Comparison of ENCODE assay signal across 33 mouse cellular contexts in genomic region chr7:139547325-139547724, GRCm38 (mm10). TPM values are rescaled to one million over a fixed set of nuclear protein-coding genes. Genes with fewer than 3 reads are reported as not detected.
A peak's percentile ranks its signal among the peaks of the same experiment; 100 is the strongest.
DNase-seq lines count a peak whose midpoint lies in the region; ATAC-seq and TF ChIP-seq lines count a peak whose summit lies in the region.
"Had no signal": no experiment of that assay in that cellular context is flagged by ENCODE, and none has a peak within 500 bp of the region (broad histone marks: within the 10 kb centered on the region; RNA-seq: fewer than 3 reads in every experiment).

No protein-coding gene starts in this region.

- ATAC-seq in intestine, postnatal 0 days: peak; percentile 49; the same call in 1 of the 2 replicates
- ATAC-seq in intestine, embryonic 16.5 days: no peak; the same call in 1 of the 2 replicates
- ATAC-seq in liver, embryonic 13.5 days (ENCODE audit: low read depth): peak; percentile 47; the same call in 1 of the 2 replicates
- ATAC-seq in stomach, postnatal 0 days (ENCODE audit: low FRiP score, low TSS enrichment): 0 out of 2 replicates have a peak, but pooled peaks have one; percentile 31
- ATAC-seq in midbrain, embryonic 14.5 days (ENCODE audit: low FRiP score, low TSS enrichment): no peak
- ATAC-seq: forebrain, postnatal 0 days; inflammation-experienced regulatory T-cells, adult 6 months had no signal

- no peak for TF ChIP-seq EP300 in stomach, postnatal 0 days (optimal IDR thresholded peaks at IDR 0.05)

- peak; percentile 98 for DNase-seq in liver, adult 2 months (ENCODE audit: extremely low read depth, low read depth, low spot score)
- DNase-seq in liver: no peak
- no peak for DNase-seq in liver, embryonic 13.5 days
- no peak for DNase-seq in stomach, postnatal 0 days (ENCODE audit: low spot score)
- no peak for DNase-seq in midbrain, embryonic 14.5 days
- DNase-seq in frontal cortex, postnatal 36 days (ENCODE audit: low spot score in 2 of 2): no peak
- DNase-seq: adrenal gland, adult 8-10 months; cerebellum, adult 2 months; cerebellum, postnatal 25 days; forebrain, postnatal 0 days; gastrocnemius, postnatal 10 days; heart, postnatal 14 days; lung, embryonic 14.5 days; lung, postnatal 14 days; right cerebral cortex, adult 18-20 months; right cerebral cortex, postnatal 4 days; thymus, postnatal 4 days had no signal

- H3K4me2 ChIP-seq in intestine, postnatal 0 days (replicated peaks; ENCODE audit: low read depth): no peak overlapping the region
- no peak overlapping the region for H3K4me2 ChIP-seq in intestine, embryonic 16.5 days (ENCODE audit: low read depth, low read length)
- no peak overlapping the region for H3K4me2 ChIP-seq in liver, embryonic 13.5 days
- H3K4me2 ChIP-seq in stomach, postnatal 0 days (replicated peaks; ENCODE audit: low read depth): no peak overlapping the region
- no peak overlapping the region for H3K4me2 ChIP-seq in midbrain, embryonic 14.5 days (ENCODE audit: low read length)
- H3K4me2 ChIP-seq: embryonic facial prominence, embryonic 15.5 days; forebrain, embryonic 12.5 days; hindbrain, embryonic 15.5 days; limb, embryonic 12.5 days; lung, embryonic 14.5 days; midbrain, embryonic 11.5 days; neural tube, embryonic 12.5 days had no signal

- no peak for TF ChIP-seq CTCF in intestine, postnatal 0 days (IDR thresholded peaks at IDR 0.05; ENCODE audit: low read depth)
- no peak for TF ChIP-seq CTCF in liver, adult 2 months (IDR thresholded peaks at IDR 0.05; ENCODE audit: low read depth, low read length)
- TF ChIP-seq CTCF in stomach, postnatal 0 days (IDR thresholded peaks at IDR 0.05; ENCODE audit: low read depth): no peak

- 69% methylated on average over 2 of the region's 2 CpGs for WGBS in intestine, postnatal 0 days
- 79% methylated on average over 2 of the region's 2 CpGs for WGBS in intestine, embryonic 16.5 days
- 20% methylated on average over 2 of the region's 2 CpGs for WGBS in liver, adult 2 months
- 54% methylated on average over 2 of the region's 2 CpGs for WGBS in liver, embryonic 13.5 days (ENCODE audit: insufficient replicate concordance)
- 69% methylated on average over 2 of the region's 2 CpGs for WGBS in stomach, postnatal 0 days
- WGBS in midbrain, embryonic 14.5 days: 96% methylated on average over 2 of the region's 2 CpGs

- H3K9ac ChIP-seq in intestine, postnatal 0 days (ENCODE audit: low read depth, low read length): no peak overlapping the region
- no peak overlapping the region for H3K9ac ChIP-seq in intestine, embryonic 16.5 days (ENCODE audit: low read depth, low read length)
- H3K9ac ChIP-seq in liver, adult 2 months (ENCODE audit: low read depth, low read length): no peak overlapping the region
- H3K9ac ChIP-seq in liver, embryonic 13.5 days: no peak overlapping the region
- no peak overlapping the region for H3K9ac ChIP-seq in stomach, postnatal 0 days (ENCODE audit: low read length)
- H3K9ac ChIP-seq in midbrain, embryonic 14.5 days (replicated peaks; ENCODE audit: low read length): no peak overlapping the region
- H3K9ac ChIP-seq: embryonic facial prominence, embryonic 15.5 days; forebrain, embryonic 12.5 days; forebrain, postnatal 0 days; hindbrain, embryonic 15.5 days; limb, embryonic 12.5 days; lung, embryonic 14.5 days; neural tube, embryonic 12.5 days had no signal

- TF ChIP-seq POLR2A in liver, adult 2 months (IDR thresholded peaks at IDR 0.05; ENCODE audit: extremely low read depth, insufficient read depth, low read length): no peak

- no peak overlapping the region for H3K27ac ChIP-seq in intestine, postnatal 0 days (ENCODE audit: low read depth, low read length)
- no peak overlapping the region for H3K27ac ChIP-seq in intestine, embryonic 16.5 days (ENCODE audit: low read length)
- peak overlapping the region; percentile 66 for H3K27ac ChIP-seq in liver, adult 2 months (replicated peaks; ENCODE audit: insufficient read depth, low read depth, low read length)
- no peak overlapping the region for H3K27ac ChIP-seq in liver, embryonic 13.5 days
- no peak overlapping the region for H3K27ac ChIP-seq in stomach, postnatal 0 days (replicated peaks)
- H3K27ac ChIP-seq in midbrain, embryonic 14.5 days (replicated peaks; ENCODE audit: low read depth, low read length): no peak overlapping the region
- H3K27ac ChIP-seq: embryonic facial prominence, embryonic 10.5 days; embryonic facial prominence, embryonic 15.5 days; forebrain, embryonic 12.5 days; hindbrain, embryonic 10.5 days; hindbrain, embryonic 15.5 days; limb, embryonic 12.5 days; neural tube, embryonic 12.5 days had no signal

- no peaks in the 10 kb centered on the region for H3K79me2 ChIP-seq in liver, adult 2 months (ENCODE audit: control insufficient read depth, insufficient read depth, low read length)

- no peaks in the 10 kb centered on the region for H3K4me1 ChIP-seq in intestine, postnatal 0 days (replicated peaks; ENCODE audit: control insufficient read depth, insufficient read depth, low read length)
- H3K4me1 ChIP-seq in intestine, embryonic 16.5 days (ENCODE audit: control insufficient read depth, insufficient read depth, low read length): no peaks in the 10 kb centered on the region
- H3K4me1 ChIP-seq in liver, adult 2 months (ENCODE audit: control insufficient read depth, insufficient read depth, low read length): peaks cover 11% of the 10 kb centered on the region
- no peaks in the 10 kb centered on the region for H3K4me1 ChIP-seq in liver, embryonic 13.5 days (replicated peaks)
- no peaks in the 10 kb centered on the region for H3K4me1 ChIP-seq in stomach, postnatal 0 days (replicated peaks; ENCODE audit: control insufficient read depth, insufficient read depth)
- peaks cover 9% of the 10 kb centered on the region for H3K4me1 ChIP-seq in midbrain, embryonic 14.5 days (ENCODE audit: control insufficient read depth, insufficient read depth, low read length)

- H3K4me3 ChIP-seq in intestine, postnatal 0 days (ENCODE audit: low read depth, low read length): no peak overlapping the region
- no peak overlapping the region for H3K4me3 ChIP-seq in intestine, embryonic 16.5 days (ENCODE audit: low read length)
- no peak overlapping the region for H3K4me3 ChIP-seq in liver, adult 2 months (ENCODE audit: insufficient read depth, low read depth, low read length)
- H3K4me3 ChIP-seq in liver, embryonic 13.5 days (replicated peaks): no peak overlapping the region
- H3K4me3 ChIP-seq in stomach, postnatal 0 days (ENCODE audit: low read depth, low read length): no peak overlapping the region
- no peak overlapping the region for H3K4me3 ChIP-seq in midbrain, embryonic 14.5 days (replicated peaks; ENCODE audit: low read depth, low read length)
- H3K4me3 ChIP-seq: embryonic facial prominence, embryonic 10.5 days; embryonic facial prominence, embryonic 15.5 days; forebrain, embryonic 12.5 days; hindbrain, embryonic 10.5 days; hindbrain, embryonic 15.5 days; limb, embryonic 12.5 days; myocyte; neural tube, embryonic 12.5 days had no signal

- H3K36me3 ChIP-seq in intestine, postnatal 0 days (ENCODE audit: control insufficient read depth, insufficient read depth): peaks cover 25% of the 10 kb centered on the region
- H3K36me3 ChIP-seq in intestine, embryonic 16.5 days (ENCODE audit: control insufficient read depth, insufficient read depth, low read length): no peaks in the 10 kb centered on the region
- no peaks in the 10 kb centered on the region for H3K36me3 ChIP-seq in liver, adult 2 months (ENCODE audit: control insufficient read depth, insufficient read depth, low read length)
- no peaks in the 10 kb centered on the region for H3K36me3 ChIP-seq in liver, embryonic 13.5 days
- peaks cover 3% of the 10 kb centered on the region; the same call in 1 of the 2 replicates for H3K36me3 ChIP-seq in stomach, postnatal 0 days (ENCODE audit: control insufficient read depth, insufficient read depth, low read length)
- no peaks in the 10 kb centered on the region for H3K36me3 ChIP-seq in midbrain, embryonic 14.5 days (ENCODE audit: control insufficient read depth, insufficient read depth, low read length)
- H3K36me3 ChIP-seq: embryonic facial prominence, embryonic 10.5 days; forebrain, embryonic 12.5 days; hindbrain, embryonic 15.5 days; neural tube, embryonic 12.5 days had no signal

- H3K27me3 ChIP-seq in intestine, postnatal 0 days (replicated peaks; ENCODE audit: control insufficient read depth, insufficient read depth, low read length): no peaks in the 10 kb centered on the region
- H3K27me3 ChIP-seq in intestine, embryonic 16.5 days (replicated peaks; ENCODE audit: control insufficient read depth, insufficient read depth, low read length): no peaks in the 10 kb centered on the region
- H3K27me3 ChIP-seq in liver, adult 2 months (ENCODE audit: control insufficient read depth, insufficient read depth, low read length): no peaks in the 10 kb centered on the region
- no peaks in the 10 kb centered on the region for H3K27me3 ChIP-seq in liver, embryonic 13.5 days
- no peaks in the 10 kb centered on the region for H3K27me3 ChIP-seq in stomach, postnatal 0 days (ENCODE audit: control insufficient read depth, insufficient read depth, low read length)
- peaks cover 75% of the 10 kb centered on the region for H3K27me3 ChIP-seq in midbrain, embryonic 14.5 days (ENCODE audit: control insufficient read depth, insufficient read depth, low read length)
- H3K27me3 ChIP-seq: CH12.LX; embryonic facial prominence, embryonic 15.5 days; limb, embryonic 12.5 days had no signal

- H3K9me3 ChIP-seq in intestine, postnatal 0 days (ENCODE audit: control insufficient read depth): no peaks in the 10 kb centered on the region
- H3K9me3 ChIP-seq in intestine, embryonic 16.5 days (ENCODE audit: control insufficient read depth, low read length): no peaks in the 10 kb centered on the region
- no peaks in the 10 kb centered on the region for H3K9me3 ChIP-seq in liver, embryonic 13.5 days (replicated peaks)
- H3K9me3 ChIP-seq in stomach, postnatal 0 days (ENCODE audit: control insufficient read depth, low read length): no peaks in the 10 kb centered on the region
- H3K9me3 ChIP-seq in midbrain, embryonic 14.5 days (ENCODE audit: control insufficient read depth, low read length): no peaks in the 10 kb centered on the region
- H3K9me3 ChIP-seq: embryonic facial prominence, embryonic 10.5 days; embryonic facial prominence, embryonic 15.5 days; forebrain, embryonic 12.5 days; hindbrain, embryonic 10.5 days; hindbrain, embryonic 15.5 days; limb, embryonic 12.5 days; neural tube, embryonic 12.5 days had no signal

RNA-seq across cellular contexts. Expression of gene Nkx6-2, which starts 35.3 kb away (rescaled TPM):
- 0.31 and 0.86 TPM in 2 replicates for polyA plus RNA-seq in intestine, postnatal 0 days (2015; fragmentation: Nextera tagmentation; extraction: Ambion mirVana)
- polyA plus RNA-seq in intestine, embryonic 16.5 days (2015; fragmentation: Nextera tagmentation; extraction: Ambion mirVana): 0.13 and 0.18 TPM in 2 replicates
- total RNA-seq in liver, adult 2 months (2014; rRNA removed): not detected in 2 replicates
- polyA plus RNA-seq in liver, adult 2 months (2012; rRNA removed): not detected in 2 replicates
- 0.09 and 0.14 TPM in 2 replicates for polyA plus RNA-seq in liver, embryonic 13.5 days (2015; fragmentation: Nextera tagmentation; extraction: Ambion mirVana)
- 6.3 and 8.4 TPM in 2 replicates for polyA plus RNA-seq in stomach, postnatal 0 days (2015; fragmentation: Nextera tagmentation; extraction: Ambion mirVana)
- 8.0 and 9.0 TPM in 2 replicates for polyA plus RNA-seq in midbrain, embryonic 14.5 days (2014; fragmentation: Nextera tagmentation; extraction: Ambion mirVana)
- total RNA-seq: adrenal gland, postnatal 4 days; CH12.LX; gastrocnemius, postnatal 10 days; granulocyte monocyte progenitor cell, adult 5-6 weeks had no signal
- polyA plus RNA-seq: embryonic facial prominence, embryonic 15.5 days; inflammation-experienced regulatory T-cells, adult 6 months; large intestine, adult 2 months; limb, embryonic 12.5 days; lung, embryonic 14.5 days; myocyte had no signal

Comparison
In these comparisons a context has a peak if more than half of its experiments do, and no peak if none do; other contexts are left out.
1. ATAC-seq: peak in intestine, postnatal 0 days (single experiment), liver, embryonic 13.5 days (single experiment) and stomach, postnatal 0 days (single experiment); none in intestine, embryonic 16.5 days (single experiment) and midbrain, embryonic 14.5 days (single experiment).